Mouse (Mus musculus) kidney, embryonic 16.5 days (tissue): Measurements from ENCODE around the gene Tusc2. TPM values are rescaled to one million over a fixed set of nuclear protein-coding genes. Genes with fewer than 3 reads are reported as not detected.

Source experiments
- ATAC-seq: fragments of 200-750 bp; cut with Nextera tagmentation; 2 replicates; pipeline ENCODE4 v1.8.0; 2017; ENCODE audit warnings: moderate TSS enrichment; ENCODE audit not compliant: low FRiP score, low TSS enrichment
- H3K27ac ChIP-seq: fragments of 300-500 bp; sonication (generic); 2 replicates; pipeline ENCODE4 v1.5.1; 2014; ENCODE audit warnings: low read length
- H3K27me3 ChIP-seq: fragments of 300-500 bp; sonication (generic); 2 replicates; pipeline ENCODE4 v1.6.1; 2014; ENCODE audit warnings: low read length, control low read depth, mixed read lengths; ENCODE audit not compliant: insufficient read depth
- H3K36me3 ChIP-seq: fragments of 300-500 bp; sonication (generic); 2 replicates; pipeline ENCODE4 v1.6.1; 2014; ENCODE audit warnings: low read length, control low read depth, mixed read lengths; ENCODE audit not compliant: insufficient read depth
- H3K4me1 ChIP-seq: fragments of 300-500 bp; sonication (generic); 2 replicates; pipeline ENCODE4 v1.6.1; 2014; ENCODE audit warnings: low read length, control low read depth, mixed read lengths; ENCODE audit not compliant: insufficient read depth
- H3K4me2 ChIP-seq: fragments of 300-500 bp; sonication (generic); replicated peaks from 2 replicates; pipeline ENCODE4 v1.6.1; 2014; ENCODE audit warnings: low read depth, low read length
- H3K4me3 ChIP-seq: fragments of 300-500 bp; sonication (generic); 2 replicates; pipeline ENCODE4 v1.5.1; 2014; ENCODE audit warnings: mild to moderate bottlenecking, low read length
- H3K9ac ChIP-seq: fragments of 300-500 bp; sonication (generic); replicated peaks from 2 replicates; pipeline ENCODE4 v1.6.1; 2014; ENCODE audit warnings: low read length
- H3K9me3 ChIP-seq: fragments of 300-500 bp; sonication (generic); 2 replicates; pipeline ENCODE4 v1.6.1; 2016; ENCODE audit warnings: low read length, control low read depth
- WGBS: fragments of 180-500 bp; shearing (Covaris S2); extraction: QIAGEN DNeasy Blood & Tissue Kit; methylation state at CpG from one replicate; pipeline ENCODE4 v1.1.7; 2014; 5-methylcytosine and 5-hydroxymethylcytosine counted together
- polyA plus RNA-seq: library from polyadenylated mRNA; unstranded; fragments of >200 nt; fragmentation: Nextera tagmentation; extraction: Ambion mirVana; gene quantifications from 2 replicates; pipeline ENCODE4 v1.2.1, GENCODE M21; 2015

The Tusc2 gene
- 45.3 and 48.0 TPM in 2 replicates for polyA plus RNA-seq

DNA sequence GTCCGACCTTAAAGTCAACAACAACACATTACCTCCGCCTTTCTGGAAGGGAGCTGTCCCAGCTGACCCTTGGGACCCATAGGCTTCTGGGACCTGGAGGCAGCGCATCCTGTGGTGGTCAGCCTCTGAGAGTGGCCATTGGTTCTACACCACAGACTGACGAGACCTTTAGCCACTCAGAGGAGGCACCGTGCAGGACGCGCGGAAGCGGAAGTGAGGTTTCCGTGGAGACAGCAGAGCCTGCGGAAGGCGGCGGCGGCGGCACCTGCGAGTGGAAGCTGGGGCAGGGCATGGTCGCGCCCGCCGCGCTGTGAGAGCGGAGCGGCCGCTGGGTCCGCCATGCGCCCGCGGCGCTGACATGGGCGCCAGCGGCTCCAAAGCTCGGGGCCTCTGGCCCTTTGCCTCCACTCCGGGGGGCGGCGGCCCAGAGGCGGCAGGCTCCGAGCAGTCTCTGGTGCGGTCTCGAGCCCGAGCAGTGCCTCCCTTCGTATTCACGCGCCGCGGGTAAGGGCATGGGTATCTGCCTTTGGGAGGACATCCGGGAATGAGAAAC lies at the start of gene Tusc2:
Tusc2 (plus strand) TSS at position 227 of the 553 bp plus-strand sequence.
- Histone ChIP-seq H3K36me3 (peaks cover 48% of the 10 kb centered on the region), H3K27ac (peak within 1 kb of the TSS; percentile 67; the same call in 1 of the 2 replicates), H3K9me3 (no peaks in the 10 kb centered on the region), H3K27me3 (no peaks in the 10 kb centered on the region), H3K4me1 (peaks cover 37% of the 10 kb centered on the region), H3K4me2 (peak within 1 kb of the TSS; percentile 87), H3K4me3 (peak within 1 kb of the TSS; percentile 90), H3K9ac (peak within 1 kb of the TSS; percentile 79)
- peak; percentile 96 for ATAC-seq
- WGBS: under 1% methylated on average over 46 of the region's 46 CpGs

GRCm38 (mm10) chr9:107514303-107514955 lies 48.6 kb upstream of the Tusc2 start:
- Histone ChIP-seq H3K36me3 (no peaks in the 10 kb centered on the region), H3K4me1 (peaks cover 28% of the 10 kb centered on the region), H3K4me3 (no peak overlapping the region), H3K27ac (no peak overlapping the region), H3K4me2 (no peak overlapping the region), H3K9ac (no peak overlapping the region), H3K27me3 (0 out of 2 replicates have a peak, but pooled peaks cover 3% of the 10 kb centered on the region), H3K9me3 (no peaks in the 10 kb centered on the region)
- ATAC-seq: peak; percentile 28; the same call in 1 of the 2 replicates
- WGBS: 23% methylated on average over 14 of the region's 14 CpGs

DNA sequence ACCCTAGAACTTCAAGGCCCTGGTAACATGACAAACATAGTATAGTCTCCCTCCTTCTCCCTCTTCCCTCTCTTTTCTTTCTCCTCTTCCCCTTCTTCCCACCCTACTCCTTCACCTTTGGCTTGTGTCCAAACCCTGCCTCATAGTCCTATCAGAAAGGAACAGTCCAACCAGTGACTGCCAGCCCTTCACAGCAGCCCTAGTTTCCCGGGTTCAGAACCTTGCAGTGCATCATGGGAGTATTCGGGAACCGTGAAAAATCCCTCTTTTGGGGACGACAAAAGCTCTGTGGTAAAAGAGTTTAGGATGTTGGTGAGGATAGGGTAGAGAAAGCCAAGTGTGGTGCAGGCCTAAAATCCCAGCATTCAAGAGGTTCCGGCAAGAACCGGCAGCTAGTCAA lies 42.7 kb upstream of the Tusc2 start:
- no peak for ATAC-seq
- Histone ChIP-seq H3K4me2 (no peak overlapping the region), H3K4me3 (no peak overlapping the region), H3K4me1 (peaks cover 10% of the 10 kb centered on the region), H3K27ac (no peak overlapping the region), H3K9ac (no peak overlapping the region), H3K36me3 (no peaks in the 10 kb centered on the region), H3K27me3 (peaks cover 1% of the 10 kb centered on the region; the same call in 1 of the 2 replicates), H3K9me3 (no peaks in the 10 kb centered on the region)
- WGBS: 67% methylated on average over 6 of the region's 6 CpGs

- Histone ChIP-seq H3K4me3 (no peak overlapping the region), H3K9me3 (no peaks in the 10 kb centered on the region), H3K9ac (no peak overlapping the region), H3K36me3 (no peaks in the 10 kb centered on the region), H3K27me3 (peaks cover 10% of the 10 kb centered on the region), H3K27ac (no peak overlapping the region), H3K4me2 (no peak overlapping the region), H3K4me1 (peaks cover 10% of the 10 kb centered on the region)
- 57% methylated on average over 5 of the region's 5 CpGs for WGBS
- no peak for ATAC-seq
Measured at GRCm38 (mm10) chr9:107521190-107521589, 41.9 kb upstream of the Tusc2 start.

- H3K27ac ChIP-seq: no peak overlapping the region
- peak; percentile 43; the same call in 1 of the 2 replicates for ATAC-seq
- H3K36me3 ChIP-seq: no peaks in the 10 kb centered on the region
- peaks cover 14% of the 10 kb centered on the region for H3K27me3 ChIP-seq
- peak overlapping the region; percentile 49 for H3K4me2 ChIP-seq
- peak overlapping the region; percentile 29; the same call in 1 of the 2 replicates for H3K9ac ChIP-seq
- H3K9me3 ChIP-seq: no peaks in the 10 kb centered on the region
- 20% methylated on average over 24 of the region's 25 CpGs for WGBS
- H3K4me1 ChIP-seq: peaks cover 16% of the 10 kb centered on the region
- H3K4me3 ChIP-seq: peak overlapping the region; percentile 17; the same call in 1 of the 2 replicates
Measured at GRCm38 (mm10) chr9:107521711-107522399, 41.2 kb upstream of the Tusc2 start.

GRCm38 (mm10) chr9:107522400-107522711 lies 40.7 kb upstream of the Tusc2 start:
- Histone ChIP-seq H3K27me3 (peaks cover 16% of the 10 kb centered on the region), H3K27ac (no peak overlapping the region), H3K4me3 (no peak overlapping the region), H3K4me2 (no peak overlapping the region), H3K4me1 (peaks cover 21% of the 10 kb centered on the region), H3K9me3 (no peaks in the 10 kb centered on the region), H3K9ac (peak overlapping the region; percentile 29; the same call in 1 of the 2 replicates), H3K36me3 (no peaks in the 10 kb centered on the region)
- no peak for ATAC-seq
- 31% methylated on average over 2 of the region's 2 CpGs for WGBS

- Histone ChIP-seq H3K9me3 (no peaks in the 10 kb centered on the region), H3K27ac (no peak overlapping the region), H3K4me2 (peak overlapping the region; percentile 77), H3K36me3 (no peaks in the 10 kb centered on the region), H3K9ac (peak overlapping the region; percentile 49), H3K4me1 (peaks cover 21% of the 10 kb centered on the region), H3K27me3 (peaks cover 25% of the 10 kb centered on the region), H3K4me3 (peak overlapping the region; percentile 46)
- WGBS: 5% methylated on average over 44 of the region's 44 CpGs
- ATAC-seq: peak; percentile 82
Measured at GRCm38 (mm10) chr9:107526198-107527026, 36.6 kb upstream of the Tusc2 start.

DNA sequence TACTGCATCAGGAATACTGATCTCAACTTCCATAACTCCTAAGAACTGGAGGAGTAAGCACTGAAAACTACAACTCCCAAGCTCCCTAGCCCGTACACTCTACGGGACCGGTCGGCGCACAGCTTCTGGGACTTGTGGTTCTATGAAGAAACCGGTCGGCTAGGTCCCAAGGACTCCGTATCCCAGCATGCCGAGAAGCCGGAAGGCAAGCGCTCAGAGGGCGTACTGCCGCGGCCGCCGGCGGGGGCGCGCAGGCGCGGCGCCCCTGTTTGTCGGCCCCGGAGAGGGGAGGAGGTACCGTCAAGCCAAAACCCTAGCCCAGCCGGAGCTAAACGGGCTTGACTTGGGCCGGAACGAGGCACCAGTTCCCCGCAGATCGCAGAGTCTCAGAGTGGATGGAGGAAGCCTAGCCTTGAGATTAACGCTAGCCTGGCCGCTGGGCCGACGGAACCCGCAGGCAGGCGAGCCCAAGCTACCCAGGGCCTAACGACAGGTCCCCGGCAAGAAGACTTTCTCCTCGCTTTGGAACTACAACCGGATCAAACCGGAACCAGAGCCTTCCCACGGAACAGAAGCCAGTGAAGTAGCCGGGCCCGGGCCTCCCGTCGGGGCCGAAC lies 29.2 kb upstream of the Tusc2 start, which contains the start of gene Tmem115:
Tmem115 (plus strand) TSS at position 155 of the 617 bp plus-strand sequence.
- peak within 1 kb of the TSS; percentile 84 for H3K27ac ChIP-seq
- peak within 1 kb of the TSS; percentile 99 for H3K4me2 ChIP-seq
- ATAC-seq: peak; percentile 98
- WGBS: under 1% methylated on average over 48 of the region's 48 CpGs
- H3K27me3 ChIP-seq: no peaks in the 10 kb centered on the region
- H3K9ac ChIP-seq: peak within 1 kb of the TSS; percentile 83
- H3K4me3 ChIP-seq: peak within 1 kb of the TSS; percentile 96
- H3K9me3 ChIP-seq: no peaks in the 10 kb centered on the region
- H3K4me1 ChIP-seq: peaks cover 24% of the 10 kb centered on the region
- peaks cover 13% of the 10 kb centered on the region for H3K36me3 ChIP-seq
